Mouse (Mus musculus) forebrain, embryonic 13.5 days (tissue): ENCODE results near the gene Galnt10. TPM values are rescaled to one million over a fixed set of nuclear protein-coding genes. Genes with fewer than 3 reads are reported as not detected.

Experiments
- ATAC-seq: fragments of 200-750 bp; cut with Nextera tagmentation; 2 replicates; pipeline ENCODE4 v1.8.0; 2017
- H3K27ac ChIP-seq: fragments of 300-500 bp; sonication (generic); 2 replicates; pipeline ENCODE4 v1.5.1; 2015; ENCODE audit warnings: inconsistent platforms, mild to moderate bottlenecking, moderate library complexity
- H3K27me3 ChIP-seq: fragments of 300-500 bp; sonication (generic); 2 replicates; pipeline ENCODE4 v1.6.1; 2015; ENCODE audit warnings: mild to moderate bottlenecking, inconsistent platforms
- H3K36me3 ChIP-seq: fragments of 300-500 bp; sonication (generic); 2 replicates; pipeline ENCODE4 v1.6.1; 2015; ENCODE audit warnings: mild to moderate bottlenecking, inconsistent platforms; ENCODE audit not compliant: poor library complexity, severe bottlenecking
- H3K4me1 ChIP-seq: fragments of 300-500 bp; sonication (generic); 2 replicates; pipeline ENCODE4 v1.6.1; 2015; ENCODE audit warnings: inconsistent platforms
- H3K4me2 ChIP-seq: fragments of 300-500 bp; sonication (generic); 2 replicates; pipeline ENCODE4 v1.6.1; 2015; ENCODE audit warnings: inconsistent platforms, mild to moderate bottlenecking, moderate library complexity
- H3K4me3 ChIP-seq: fragments of 300-500 bp; sonication (generic); 2 replicates; pipeline ENCODE4 v1.5.1; 2015; ENCODE audit warnings: mild to moderate bottlenecking, inconsistent platforms
- H3K9ac ChIP-seq: fragments of 300-500 bp; sonication (generic); 2 replicates; pipeline ENCODE4 v1.6.1; 2015; ENCODE audit warnings: mild to moderate bottlenecking, inconsistent platforms
- H3K9me3 ChIP-seq: fragments of 300-500 bp; sonication (generic); replicated peaks from 2 replicates; pipeline ENCODE4 v1.6.1; 2016; ENCODE audit warnings: inconsistent platforms
- WGBS: fragments of 180-500 bp; shearing (Covaris S2); methylation state at CpG from one replicate; pipeline ENCODE4 v1.1.7; 2015; 5-methylcytosine and 5-hydroxymethylcytosine counted together
- polyA plus RNA-seq: library from polyadenylated mRNA; unstranded; fragments of >200 nt; fragmentation: Nextera tagmentation; extraction: Ambion mirVana; gene quantifications from 2 replicates; pipeline ENCODE4 v1.2.1, GENCODE M21; 2015

The Galnt10 gene
- polyA plus RNA-seq, 1 experiment from 2014 or later, result 10.4 TPM

GRCm38 (mm10) chr11:57779824-57780223 is 134.6 kb downstream of the Galnt10 start:
- Histone ChIP-seq H3K27me3 (peaks cover 61% of the 10 kb centered on the region), H3K4me2 (no peak overlapping the region), H3K9ac (no peak overlapping the region), H3K4me3 (no peak overlapping the region), H3K4me1 (peaks cover 8% of the 10 kb centered on the region; the same call in 1 of the 2 replicates), H3K9me3 (no peaks in the 10 kb centered on the region), H3K27ac (no peak overlapping the region), H3K36me3 (peaks cover 7% of the 10 kb centered on the region; the same call in 1 of the 2 replicates)
- no peak for ATAC-seq
- 90% methylated on average over 14 of the region's 14 CpGs for WGBS

GRCm38 (mm10) chr11:57786616-57787418 is 141.6 kb downstream of the Galnt10 start:
- WGBS, result 20% methylated on average over 18 of the region's 18 CpGs
- H3K4me1 ChIP-seq, result peaks cover 15% of the 10 kb centered on the region
- peaks cover 1% of the 10 kb centered on the region; the same call in 1 of the 2 replicates for H3K36me3 ChIP-seq
- H3K27me3 ChIP-seq, result peaks cover 31% of the 10 kb centered on the region
- H3K4me2 ChIP-seq, result peak overlapping the region; percentile 25; the same call in 1 of the 2 replicates
- peak overlapping the region; percentile 14; the same call in 1 of the 2 replicates for H3K9ac ChIP-seq
- H3K9me3 ChIP-seq, result no peaks in the 10 kb centered on the region
- peak overlapping the region; percentile 42 for H3K27ac ChIP-seq
- ATAC-seq, result peak; percentile 57
- H3K4me3 ChIP-seq, result no peak overlapping the region

GRCm38 (mm10) chr11:57787913-57788312 is 142.7 kb downstream of the Galnt10 start:
- no peak for ATAC-seq
- peaks cover 28% of the 10 kb centered on the region for H3K27me3 ChIP-seq
- no peaks in the 10 kb centered on the region for H3K36me3 ChIP-seq
- H3K4me1 ChIP-seq, result peaks cover 15% of the 10 kb centered on the region
- H3K27ac ChIP-seq, result no peak overlapping the region
- no peaks in the 10 kb centered on the region for H3K9me3 ChIP-seq
- H3K9ac ChIP-seq, result no peak overlapping the region
- 34% methylated on average over 3 of the region's 3 CpGs for WGBS
- H3K4me2 ChIP-seq, result no peak overlapping the region
- no peak overlapping the region for H3K4me3 ChIP-seq

GRCm38 (mm10) chr11:57790866-57791535 is 145.8 kb downstream of the Galnt10 start:
- Histone ChIP-seq H3K9ac (no peak overlapping the region), H3K27me3 (peaks cover 13% of the 10 kb centered on the region), H3K4me1 (peaks cover 15% of the 10 kb centered on the region), H3K4me3 (no peak overlapping the region), H3K9me3 (no peaks in the 10 kb centered on the region), H3K27ac (no peak overlapping the region), H3K4me2 (no peak overlapping the region), H3K36me3 (no peaks in the 10 kb centered on the region)
- no peak for ATAC-seq
- 27% methylated on average over 21 of the region's 21 CpGs for WGBS

GRCm38 (mm10) chr11:57795086-57795485 is 149.8 kb downstream of the Galnt10 start:
- Histone ChIP-seq H3K4me1 (peaks cover 2% of the 10 kb centered on the region), H3K4me2 (no peak overlapping the region), H3K36me3 (no peaks in the 10 kb centered on the region), H3K9ac (no peak overlapping the region), H3K9me3 (no peaks in the 10 kb centered on the region), H3K27me3 (peaks cover 8% of the 10 kb centered on the region; the same call in 1 of the 2 replicates), H3K4me3 (no peak overlapping the region), H3K27ac (no peak overlapping the region)
- ATAC-seq, result no peak
- 56% methylated on average over 6 of the region's 6 CpGs for WGBS

GRCm38 (mm10) chr11:57797828-57798227 is 152.6 kb downstream of the Galnt10 start:
- peaks cover 16% of the 10 kb centered on the region for H3K4me1 ChIP-seq
- no peaks in the 10 kb centered on the region; the same call in 1 of the 2 replicates for H3K27me3 ChIP-seq
- WGBS, result 78% methylated on average over 9 of the region's 9 CpGs
- H3K9ac ChIP-seq, result no peak overlapping the region
- H3K9me3 ChIP-seq, result no peaks in the 10 kb centered on the region
- no peak overlapping the region for H3K4me3 ChIP-seq
- ATAC-seq, result no peak
- H3K4me2 ChIP-seq, result no peak overlapping the region
- H3K27ac ChIP-seq, result no peak overlapping the region
- no peaks in the 10 kb centered on the region for H3K36me3 ChIP-seq

GRCm38 (mm10) chr11:57799456-57799855 is 154.2 kb downstream of the Galnt10 start:
- no peak overlapping the region for H3K4me2 ChIP-seq
- H3K9me3 ChIP-seq, result no peaks in the 10 kb centered on the region
- H3K9ac ChIP-seq, result no peak overlapping the region
- no peaks in the 10 kb centered on the region for H3K36me3 ChIP-seq
- no peak overlapping the region for H3K27ac ChIP-seq
- ATAC-seq, result no peak
- no peak overlapping the region for H3K4me3 ChIP-seq
- peaks cover 29% of the 10 kb centered on the region for H3K4me1 ChIP-seq
- no peaks in the 10 kb centered on the region for H3K27me3 ChIP-seq
- WGBS, result 88% methylated on average over 10 of the region's 10 CpGs

- WGBS, result 16% methylated on average over 22 of the region's 22 CpGs
- H3K4me2 ChIP-seq, result peak overlapping the region; percentile 95
- no peaks in the 10 kb centered on the region for H3K36me3 ChIP-seq
- H3K9ac ChIP-seq, result peak overlapping the region; percentile 74
- H3K4me3 ChIP-seq, result peak overlapping the region; percentile 97
- 0 out of 2 replicates have a peak overlapping the region, but pooled peaks have one; percentile 40 for H3K27ac ChIP-seq
- H3K9me3 ChIP-seq, result no peaks in the 10 kb centered on the region
- no peaks in the 10 kb centered on the region for H3K27me3 ChIP-seq
- ATAC-seq, result no peak
- peaks cover 29% of the 10 kb centered on the region for H3K4me1 ChIP-seq
These were observed 155.2 kb downstream of the Galnt10 start for GRCm38 (mm10) chr11:57800266-57800951.

- H3K36me3 ChIP-seq, result peaks cover 4% of the 10 kb centered on the region; the same call in 1 of the 2 replicates
- H3K9me3 ChIP-seq, result no peaks in the 10 kb centered on the region
- under 1% methylated on average over 47 of the region's 66 CpGs for WGBS
- H3K9ac ChIP-seq, result peak within 1 kb of the TSS; percentile 91
- peak within 1 kb of the TSS; percentile 59 for H3K27ac ChIP-seq
- peak; percentile 98 for ATAC-seq
- H3K27me3 ChIP-seq, result no peaks in the 10 kb centered on the region
- H3K4me1 ChIP-seq, result peaks cover 29% of the 10 kb centered on the region
- peak within 1 kb of the TSS; percentile 97 for H3K4me3 ChIP-seq
- peak within 1 kb of the TSS; percentile 95 for H3K4me2 ChIP-seq
These were observed 155.9 kb downstream of the Galnt10 start, which contains the start of gene Sap30l for GRCm38 (mm10) chr11:57800971-57801765. Gene Sap30l, plus strand, starts transcription at chr11:57801637.

- peaks cover 29% of the 10 kb centered on the region for H3K4me1 ChIP-seq
- H3K27me3 ChIP-seq, result no peaks in the 10 kb centered on the region
- H3K27ac ChIP-seq, result peak overlapping the region; percentile 59
- peaks cover 12% of the 10 kb centered on the region; the same call in 1 of the 2 replicates for H3K36me3 ChIP-seq
- peak overlapping the region; percentile 91 for H3K9ac ChIP-seq
- H3K4me2 ChIP-seq, result peak overlapping the region; percentile 95
- under 1% methylated on average over 65 of the region's 85 CpGs for WGBS
- ATAC-seq, result peak; percentile 56
- H3K4me3 ChIP-seq, result peak overlapping the region; percentile 97
- no peaks in the 10 kb centered on the region for H3K9me3 ChIP-seq
These were observed 156.7 kb downstream of the Galnt10 start for GRCm38 (mm10) chr11:57801766-57802510.

- H3K4me1 ChIP-seq, result peaks cover 29% of the 10 kb centered on the region
- no peaks in the 10 kb centered on the region for H3K27me3 ChIP-seq
- H3K4me2 ChIP-seq, result peak overlapping the region; percentile 95
- no peak overlapping the region for H3K27ac ChIP-seq
- WGBS, result under 1% methylated on average over 18 of the region's 18 CpGs
- no peaks in the 10 kb centered on the region for H3K9me3 ChIP-seq
- peak overlapping the region; percentile 91 for H3K9ac ChIP-seq
- H3K4me3 ChIP-seq, result peak overlapping the region; percentile 97
- no peak for ATAC-seq
- H3K36me3 ChIP-seq, result peaks cover 16% of the 10 kb centered on the region
These were observed 157.2 kb downstream of the Galnt10 start for GRCm38 (mm10) chr11:57802511-57802870.
